Mouse (Mus musculus): ENCODE data around the gene Lama2.

Lama2 gene

DNA sequence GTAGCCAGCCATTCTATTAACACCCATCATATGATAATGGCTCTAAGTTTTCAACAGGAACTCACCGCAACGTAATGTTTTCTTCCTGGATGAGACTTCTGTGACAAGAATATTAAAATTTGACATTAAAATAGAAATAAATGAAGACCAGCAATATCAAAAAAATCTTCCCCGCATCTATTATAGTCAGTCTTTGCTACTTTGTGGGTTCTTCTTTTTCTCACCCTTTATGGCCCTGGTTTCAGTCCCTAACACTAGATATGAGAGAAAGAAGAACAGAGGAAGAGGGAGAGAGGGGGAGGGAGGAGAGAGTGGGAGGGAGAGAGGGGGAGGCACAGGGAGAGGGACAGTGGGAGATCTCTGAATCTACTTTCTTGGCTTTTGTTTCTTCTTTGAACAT lies at the start of gene Lama2:
Gene Lama2 (minus strand): TSS at position 101 of the 400 bp plus-strand sequence.
- no peak for DNase-seq (ENCODE audit: low spot score in 2 of 2)

DNA sequence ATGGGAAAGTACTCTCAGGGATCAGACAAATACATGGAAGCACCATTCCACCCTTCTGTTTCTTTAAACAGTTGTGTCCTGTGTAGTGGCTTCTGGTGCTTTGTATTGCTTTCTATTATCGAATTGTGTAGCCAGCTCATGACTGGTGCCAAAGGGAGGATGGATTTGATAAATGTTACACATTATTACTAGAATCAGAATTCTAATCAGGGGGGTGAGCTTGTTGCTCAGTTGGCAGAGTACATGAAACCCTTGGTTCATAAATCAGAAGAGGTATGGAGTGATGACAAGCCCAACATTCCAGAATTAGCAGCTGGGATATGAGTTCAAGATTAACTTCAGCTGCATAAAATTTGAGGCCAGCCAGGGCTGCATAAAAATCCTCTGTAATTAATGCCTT lies 44.8 kb upstream of the Lama2 start:
- DNase-seq (ENCODE audit: low spot score in 2 of 2) = no peak

DNA sequence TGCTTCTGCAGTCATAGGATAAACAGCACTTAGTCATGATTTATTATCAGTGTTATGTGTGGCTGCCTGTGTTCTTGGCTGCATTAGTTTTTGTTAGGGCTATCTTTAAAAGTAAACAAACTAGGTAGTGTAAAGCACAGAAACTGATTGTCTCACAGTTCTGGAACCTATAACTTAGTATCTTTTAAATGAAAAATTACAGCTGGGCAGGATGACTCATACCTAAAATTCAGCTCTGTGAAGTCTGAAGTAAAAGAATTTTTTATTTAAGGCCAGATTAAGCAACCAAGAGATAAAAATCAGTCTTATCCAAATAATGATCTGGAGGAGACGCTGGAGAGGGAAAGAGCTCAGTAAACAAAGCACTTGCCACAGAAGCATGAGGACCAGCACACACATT lies 43.8 kb upstream of the Lama2 start:
- no peak for DNase-seq (ENCODE audit: low spot score in 2 of 2)

DNA sequence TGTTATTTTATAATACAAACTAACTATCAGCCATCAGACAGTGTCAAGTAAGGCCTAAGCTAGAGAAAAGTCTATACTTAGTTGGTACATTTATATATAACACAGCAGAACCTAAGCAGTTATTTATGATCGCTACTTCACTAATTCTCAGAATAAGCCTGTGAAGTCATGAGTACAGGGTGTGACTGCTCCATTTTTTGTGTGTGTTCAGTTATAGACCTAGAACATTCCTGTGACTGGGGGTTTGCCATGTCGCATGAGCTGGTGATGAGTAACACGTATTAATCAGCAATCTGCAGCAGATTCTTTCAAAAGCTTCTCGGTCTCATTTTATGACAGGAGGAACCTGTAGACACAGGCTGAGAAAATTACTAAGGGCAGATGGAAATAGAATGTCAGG lies 34.6 kb upstream of the Lama2 start:
- DNase-seq (ENCODE audit: low spot score in 2 of 2) = no peak

DNA sequence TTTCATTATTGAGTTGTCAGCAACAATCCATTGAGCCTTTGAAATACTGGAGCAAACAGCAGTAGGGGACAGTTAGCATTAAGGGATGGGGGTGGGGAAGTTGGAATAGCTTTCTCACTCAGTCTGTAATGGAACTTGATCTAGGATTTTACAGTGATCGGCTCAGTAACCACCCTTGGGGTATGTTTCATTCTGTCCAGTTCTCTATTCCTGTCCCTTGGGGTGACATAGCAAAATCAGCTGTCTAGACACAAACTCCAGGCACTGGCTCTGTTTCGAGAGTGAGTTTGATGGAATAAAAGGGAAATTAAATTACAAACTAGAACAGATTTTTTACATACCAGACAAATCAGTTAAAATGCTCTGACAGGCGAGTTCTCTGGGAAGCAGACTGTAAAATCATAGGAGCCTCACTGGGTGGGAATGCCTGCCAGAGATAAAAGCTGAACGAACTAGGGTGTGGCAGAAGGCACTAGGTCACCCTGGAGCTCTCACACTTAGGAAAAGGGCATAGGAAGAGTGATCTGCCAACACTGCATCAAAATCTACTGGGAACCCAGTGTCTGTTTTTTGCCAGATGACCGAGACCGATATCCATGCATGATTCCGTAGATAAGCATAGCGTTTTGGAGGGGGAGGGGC lies 33.3 kb upstream of the Lama2 start:
- no peak for DNase-seq (ENCODE audit: low spot score in 2 of 2)

DNA sequence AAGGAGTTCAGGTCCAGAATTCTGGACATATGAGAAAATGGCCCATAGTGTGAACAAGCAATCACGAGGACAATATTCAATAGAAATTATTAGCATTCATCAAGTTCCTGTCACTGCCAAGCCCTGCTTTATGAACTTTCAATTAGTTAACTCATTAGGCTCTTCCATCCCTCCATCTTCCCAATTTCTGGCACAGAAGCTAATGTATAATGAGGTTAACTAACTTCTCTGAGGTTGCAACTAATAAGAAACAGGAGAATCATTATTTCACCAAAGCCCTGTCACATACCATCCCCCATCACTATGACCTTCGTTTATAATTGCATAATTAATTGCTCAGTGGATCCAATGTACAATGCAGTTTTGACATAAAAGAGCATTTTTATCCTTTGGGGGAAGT lies 16.2 kb upstream of the Lama2 start:
- DNase-seq (ENCODE audit: low spot score in 2 of 2) = no peak

DNA sequence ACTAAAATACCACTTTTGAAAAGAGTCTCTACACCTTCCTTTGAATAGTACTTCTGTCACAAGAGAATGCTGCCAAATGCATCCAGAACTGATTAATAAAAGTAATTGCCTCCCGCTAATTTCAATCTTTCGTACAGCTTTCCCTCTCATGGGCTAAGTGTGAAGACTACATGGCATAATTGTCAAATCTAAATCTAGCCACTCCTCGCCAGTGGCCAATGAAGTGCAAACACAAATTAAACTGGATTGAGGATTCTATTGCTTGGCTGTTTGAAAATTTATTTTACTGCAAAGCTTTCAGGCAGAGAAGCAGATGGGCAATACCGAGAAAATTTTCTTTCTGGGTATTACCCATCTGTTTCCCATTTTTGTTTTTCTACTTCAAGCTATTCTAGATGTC lies 11.4 kb upstream of the Lama2 start:
- DNase-seq (ENCODE audit: low spot score in 2 of 2) = no peak

DNA sequence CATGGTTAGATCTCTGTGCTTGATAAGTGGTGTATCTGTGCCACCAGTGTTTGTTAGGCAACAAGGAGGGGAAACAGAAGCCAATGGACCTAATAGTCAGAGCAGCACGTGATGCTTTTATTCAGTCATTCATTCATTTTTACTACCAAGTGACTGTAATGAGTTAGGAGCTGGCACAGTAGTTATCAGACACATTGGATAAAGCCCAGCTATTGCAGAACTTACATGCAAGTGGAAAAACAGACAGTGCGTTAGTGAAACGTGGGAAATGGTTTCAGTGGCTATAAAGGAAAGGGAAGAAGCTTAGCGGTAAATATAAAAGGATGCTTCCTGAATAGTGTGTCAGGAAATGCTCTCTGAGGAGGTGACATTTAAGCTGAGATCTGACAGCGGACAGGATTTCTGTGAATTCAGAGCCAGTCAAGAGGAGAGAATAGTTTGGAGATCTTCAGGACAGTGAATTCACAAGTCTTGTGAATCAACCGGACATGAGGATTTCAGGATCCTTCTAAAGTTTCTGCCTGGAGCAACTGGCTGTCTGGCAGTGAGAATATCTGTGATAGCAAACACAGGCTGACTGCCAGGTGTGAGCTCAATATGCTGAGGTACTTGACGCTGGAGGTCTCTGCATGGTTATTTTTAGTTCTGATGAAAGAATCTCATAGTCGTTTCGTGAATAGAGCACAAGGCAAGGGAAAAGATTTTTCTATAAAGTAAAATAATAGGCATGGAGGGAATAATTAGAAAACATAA lies 2.3 kb upstream of the Lama2 start:
- no peak for DNase-seq (ENCODE audit: low spot score in 2 of 2)

DNA sequence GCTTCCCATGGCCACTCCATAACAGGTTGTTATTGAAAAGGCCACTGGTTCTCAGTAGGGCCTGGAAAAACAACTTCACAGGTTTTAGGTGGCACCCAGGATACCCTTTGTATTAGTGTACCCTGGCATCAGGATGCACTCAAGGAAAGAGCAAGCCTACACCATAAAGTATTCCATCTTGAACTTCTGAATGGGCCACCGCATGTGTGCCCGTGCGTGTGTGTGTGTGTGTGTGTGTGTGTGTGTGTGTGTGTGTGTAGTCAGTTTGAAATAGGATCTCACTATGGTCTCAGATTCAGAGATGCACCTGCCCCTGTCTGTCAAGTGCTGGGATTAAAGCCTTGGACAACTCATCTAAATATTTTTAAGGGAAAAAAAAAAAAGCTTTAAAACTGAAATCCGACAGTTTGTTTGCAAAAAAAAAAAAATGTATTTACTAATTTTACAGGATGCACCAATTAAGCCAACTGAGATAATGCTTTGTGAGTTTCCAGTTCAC lies 2.0 kb downstream of the Lama2 start:
- no peak for DNase-seq (ENCODE audit: low spot score in 2 of 2)

DNA sequence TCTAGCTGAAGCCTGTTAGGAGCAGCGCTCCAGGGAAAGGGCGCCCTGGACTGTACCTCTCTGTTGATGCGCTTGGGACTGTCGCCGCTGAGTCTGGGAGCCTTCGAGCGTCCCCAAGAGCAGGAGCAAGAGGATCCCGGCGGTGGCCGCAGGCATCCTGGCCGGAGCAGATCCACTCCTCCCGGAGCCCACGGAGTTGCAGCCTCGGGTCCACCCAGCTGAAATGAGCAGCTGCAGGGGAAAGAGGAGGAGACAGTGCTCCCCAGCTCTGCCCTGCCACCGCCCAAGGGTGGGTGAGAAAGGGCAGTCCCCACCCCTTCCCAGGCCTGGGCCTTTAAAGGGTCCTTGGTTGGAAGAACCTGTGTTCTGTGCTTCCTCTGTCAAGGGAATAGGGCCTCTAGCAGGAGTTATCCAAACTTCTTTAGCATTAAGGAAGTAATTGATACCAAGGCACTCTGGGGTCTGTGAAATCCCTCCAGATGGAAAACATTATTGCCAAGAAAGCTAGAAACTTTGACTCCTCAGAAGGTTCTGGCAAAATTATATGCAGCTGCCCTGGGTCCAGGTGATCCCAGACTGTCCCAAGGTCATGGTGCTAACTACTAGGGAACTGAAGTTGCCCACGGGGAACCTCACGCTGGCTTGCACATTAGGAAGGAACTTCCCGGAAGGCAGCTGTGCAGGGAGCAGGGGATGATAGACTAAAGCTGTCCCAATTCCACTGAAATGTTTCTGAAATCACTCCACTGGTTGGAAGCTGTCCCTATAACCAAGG lies 2.7 kb downstream of the Lama2 start:
- DNase-seq (ENCODE audit: low spot score in 2 of 2) = no peak

DNA sequence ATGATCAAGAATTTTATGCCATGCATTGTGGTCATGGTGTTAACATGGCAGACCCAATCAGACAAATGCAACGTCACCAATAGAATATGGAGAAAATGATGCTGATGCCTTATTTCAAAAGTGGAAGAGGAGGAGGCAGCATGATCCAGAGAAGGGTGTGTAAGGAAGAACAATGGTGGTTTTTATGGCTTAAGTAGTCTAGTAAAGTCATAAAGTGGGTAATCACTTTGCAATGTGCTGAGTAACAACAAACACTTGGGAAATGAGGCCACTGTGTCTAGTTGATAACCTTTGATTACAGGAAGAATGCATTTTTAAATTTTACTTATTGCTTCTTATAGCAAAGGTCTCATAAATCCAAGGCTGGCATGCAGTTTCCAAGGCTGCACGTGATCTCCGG lies 23.9 kb downstream of the Lama2 start:
- DNase-seq (ENCODE audit: low spot score in 2 of 2) = no peak

DNA sequence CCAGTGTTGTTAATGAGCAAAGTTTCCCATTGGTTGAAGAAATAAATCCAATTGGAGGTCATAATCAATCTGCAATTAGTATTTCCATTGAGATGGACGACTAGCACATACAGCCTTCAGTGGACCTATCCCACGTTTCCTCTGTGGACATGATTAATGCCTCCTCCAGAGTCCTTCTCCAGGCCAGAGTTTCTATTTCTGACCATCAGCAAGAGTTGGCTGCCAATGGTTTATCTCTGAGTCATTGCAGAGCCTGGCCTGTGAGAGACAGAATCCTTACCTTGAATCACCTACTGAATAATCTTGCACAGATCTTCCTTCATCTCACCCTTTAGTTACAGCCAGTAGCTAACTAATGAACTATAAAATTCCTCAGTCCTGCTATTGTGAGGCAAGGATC lies 86.3 kb downstream of the Lama2 start:
- DNase-seq (ENCODE audit: low spot score in 2 of 2) = no peak

DNA sequence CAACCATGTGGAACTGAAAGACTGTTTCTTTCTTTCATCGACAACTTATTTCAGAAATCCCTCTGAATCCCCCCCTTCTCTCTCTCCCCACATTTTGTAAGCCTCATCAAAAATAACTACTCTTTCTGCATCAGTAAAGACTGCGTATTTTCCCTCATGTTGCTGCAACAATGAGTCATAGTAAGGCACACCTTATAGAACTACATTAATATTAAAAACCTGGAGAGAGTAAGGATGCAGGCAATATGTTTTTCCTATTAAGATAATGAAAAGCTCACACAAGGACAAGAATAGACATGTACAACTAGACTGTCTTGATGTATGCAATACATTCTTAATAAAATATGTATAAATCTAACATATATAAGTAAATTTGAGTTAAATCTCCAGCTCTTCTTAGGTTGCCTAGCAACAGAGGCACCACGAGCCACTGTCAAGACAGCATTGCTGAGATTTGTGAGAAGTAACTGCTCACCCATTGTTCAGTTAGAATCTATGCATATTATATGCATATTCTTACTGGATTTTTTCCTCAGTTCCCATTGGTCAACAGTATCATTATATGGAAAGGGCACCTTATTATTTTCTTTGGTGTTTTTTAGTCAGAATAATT lies 110.6 kb downstream of the Lama2 start:
- no peak for DNase-seq (ENCODE audit: low spot score in 2 of 2)

DNA sequence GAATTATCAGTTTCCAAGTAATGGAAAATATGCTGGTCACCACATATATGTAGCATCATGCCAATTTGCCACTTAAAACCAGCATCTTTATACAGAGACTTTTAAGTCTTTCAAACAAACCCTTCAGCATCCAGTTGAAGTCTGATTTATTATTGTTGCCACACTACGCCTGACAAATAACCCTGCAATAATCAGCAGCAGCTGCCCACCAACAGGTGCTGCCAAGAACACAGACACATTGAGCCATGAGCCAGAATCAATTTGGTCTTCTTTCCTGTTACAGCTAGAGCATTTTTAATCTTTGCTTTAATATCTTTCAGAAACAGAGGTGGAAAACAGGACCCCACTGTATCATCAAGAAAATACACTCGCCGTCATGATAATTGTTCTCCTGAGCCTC lies 118.7 kb downstream of the Lama2 start:
- no peak for DNase-seq (ENCODE audit: low spot score in 2 of 2)

DNA sequence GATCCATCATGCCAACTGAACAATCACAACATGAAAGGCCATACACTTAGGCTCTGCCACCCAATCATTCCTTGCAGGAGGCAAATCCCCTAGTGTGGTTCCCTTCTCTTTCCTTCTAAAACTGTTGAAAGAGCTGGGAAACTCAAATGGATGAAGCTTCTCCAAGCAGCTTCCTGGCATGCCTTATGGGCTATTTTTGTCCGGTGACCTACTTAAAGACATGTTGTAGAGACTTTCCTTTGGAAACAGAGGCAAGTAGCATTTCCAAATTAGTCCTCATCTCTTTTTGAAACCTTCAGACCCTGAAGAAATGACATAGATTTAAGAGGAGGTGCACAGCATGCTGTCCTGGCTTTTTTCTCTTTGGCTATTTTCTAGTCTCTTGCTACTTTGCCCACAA lies 131.1 kb downstream of the Lama2 start:
- DNase-seq (ENCODE audit: low spot score in 2 of 2) = no peak

DNA sequence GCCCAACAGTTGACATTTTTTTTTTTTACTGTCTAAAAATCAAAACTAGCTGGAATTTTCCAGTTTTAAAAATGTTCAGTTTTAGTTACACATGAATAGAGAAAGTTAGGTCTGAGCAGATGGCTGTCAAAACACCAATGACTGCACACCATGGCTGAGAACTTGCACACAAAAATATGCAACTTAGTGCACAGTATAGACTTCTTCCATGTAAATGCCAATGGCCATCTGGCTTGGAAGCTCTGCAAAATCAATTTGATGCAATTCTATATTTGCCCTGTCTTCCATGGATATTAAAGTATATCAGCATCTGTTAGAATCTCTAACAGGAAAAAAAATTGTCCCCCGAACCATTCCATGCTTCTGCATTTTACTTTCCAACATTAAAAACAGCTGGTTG lies 135.5 kb downstream of the Lama2 start:
- DNase-seq (ENCODE audit: low spot score in 2 of 2) = no peak

DNA sequence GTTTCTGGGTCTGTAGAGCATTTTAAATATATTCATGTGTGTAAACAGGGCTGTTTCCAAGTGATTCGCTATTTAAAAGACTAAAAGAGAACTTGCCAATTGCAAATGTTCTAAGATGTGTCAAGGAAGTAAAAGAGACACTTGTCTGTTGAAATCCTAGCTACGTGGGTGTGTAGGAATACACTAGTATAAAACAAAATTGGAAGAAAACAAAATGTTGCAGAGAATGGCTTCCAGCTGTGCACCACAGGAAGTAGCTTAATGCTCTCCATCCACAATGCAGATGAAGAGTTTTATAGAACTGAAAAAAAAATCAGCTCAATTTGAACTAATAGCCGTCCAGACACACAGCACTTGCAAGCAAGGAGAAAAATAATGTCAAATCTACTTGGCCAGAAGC lies 144.0 kb downstream of the Lama2 start:
- no peak for DNase-seq (ENCODE audit: low spot score in 2 of 2)

DNA sequence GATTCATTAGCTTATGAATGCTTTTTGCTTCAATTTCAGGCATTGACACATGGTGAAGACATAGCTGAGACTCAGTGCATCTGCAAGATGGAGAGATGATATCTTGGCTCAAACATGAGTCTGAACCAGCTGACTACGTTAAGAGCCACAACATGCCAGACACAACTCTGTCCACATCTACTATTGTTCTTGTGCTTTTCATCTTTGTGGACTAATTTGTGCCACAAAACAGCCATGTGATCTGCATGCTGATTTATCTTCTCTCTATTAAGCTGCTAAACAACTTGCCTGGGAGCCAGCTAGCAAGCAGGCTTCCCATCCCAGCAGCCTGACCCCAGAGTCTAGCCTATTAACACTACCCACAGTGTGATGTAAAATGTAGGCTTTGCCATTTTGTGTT lies 151.3 kb downstream of the Lama2 start:
- DNase-seq (ENCODE audit: low spot score in 2 of 2) = no peak

DNA sequence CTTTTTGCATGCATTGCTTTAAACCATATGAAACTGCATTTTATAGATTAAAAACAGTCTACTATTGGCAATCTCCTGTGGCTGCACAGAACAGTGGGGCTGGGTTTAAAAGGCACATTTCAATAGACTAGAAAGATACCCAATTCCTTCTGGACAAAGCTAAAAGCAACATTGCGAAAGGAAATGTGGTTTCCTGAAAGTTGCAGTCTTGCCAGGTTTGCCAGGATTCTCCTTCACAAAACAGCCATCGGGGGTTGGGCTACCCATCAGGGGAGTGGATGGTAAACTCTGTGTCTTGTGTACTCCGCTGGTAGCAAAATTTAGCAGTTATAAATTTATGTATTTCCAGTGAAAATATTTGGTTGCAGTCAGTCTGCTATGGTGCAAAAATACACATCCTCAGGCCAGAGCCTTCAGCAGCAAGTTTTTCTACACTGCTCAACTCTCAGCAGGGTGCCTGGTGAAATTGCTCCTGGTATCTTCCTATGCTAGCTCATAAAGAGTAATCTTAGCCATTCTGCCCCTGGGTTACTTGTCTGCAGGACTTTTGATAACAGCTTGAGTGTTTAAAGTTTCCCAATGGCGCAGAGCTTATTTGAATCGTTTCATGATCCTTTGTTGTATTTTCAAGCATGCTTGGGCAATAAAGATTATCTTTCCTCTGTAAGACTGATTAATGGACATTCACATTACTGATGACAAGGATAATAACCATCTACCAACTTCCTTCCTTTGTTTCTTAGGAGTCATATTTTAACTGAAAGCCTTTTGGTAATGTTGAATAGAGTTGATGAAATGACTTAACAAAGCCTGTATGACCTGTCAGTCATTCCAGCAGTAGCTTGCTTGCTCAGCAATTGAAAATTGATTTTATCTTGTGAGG lies 205.7 kb downstream of the Lama2 start:
- no peak for DNase-seq (ENCODE audit: low spot score in 2 of 2)

DNA sequence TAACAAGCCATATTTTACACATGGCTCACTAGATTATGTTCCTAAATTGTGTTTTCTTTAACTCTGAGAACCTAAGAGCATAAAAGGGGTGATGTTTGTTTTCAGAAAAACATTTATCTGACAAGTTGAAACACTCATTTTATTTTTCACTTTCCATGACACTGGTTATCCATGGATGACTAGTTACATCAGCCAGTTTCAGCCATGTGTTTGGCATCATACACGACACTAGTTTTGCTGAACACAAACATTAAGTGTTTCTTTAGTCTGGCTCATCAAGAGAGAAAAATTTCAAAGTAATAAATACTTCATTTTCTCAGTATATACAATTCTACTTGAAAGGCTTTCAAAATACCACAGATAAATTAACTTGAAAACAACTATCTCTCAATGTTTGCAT lies 228.8 kb downstream of the Lama2 start:
- no peak for DNase-seq (ENCODE audit: low spot score in 2 of 2)

DNA sequence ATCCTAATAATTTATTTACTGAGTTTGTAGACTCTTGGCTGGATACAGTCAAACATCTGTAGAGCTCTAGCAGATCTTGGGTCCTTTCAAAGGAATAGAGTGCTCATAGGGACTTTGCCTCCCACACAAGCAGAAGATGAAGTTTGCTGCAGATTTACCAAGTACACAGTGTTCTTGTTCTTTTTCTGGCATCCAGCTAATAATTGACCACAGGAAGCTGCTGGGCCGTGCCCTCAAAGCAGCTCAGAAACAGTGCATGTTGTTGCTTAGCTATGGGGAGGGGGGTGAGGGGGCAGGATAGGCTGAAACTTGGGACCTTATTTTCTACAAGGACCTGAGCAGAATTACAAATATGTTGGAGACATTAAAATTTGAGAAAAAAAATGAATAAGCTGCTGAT lies 232.0 kb downstream of the Lama2 start:
- no peak for DNase-seq (ENCODE audit: low spot score in 2 of 2)
